Mouse (Mus musculus): Measurements from ENCODE around the gene Nmrk2. TPM values are rescaled to one million over a fixed set of nuclear protein-coding genes. Genes with fewer than 3 reads are reported as not detected.

Gene Nmrk2
- polyA plus RNA-seq, 1 experiment, result not detected

DNA sequence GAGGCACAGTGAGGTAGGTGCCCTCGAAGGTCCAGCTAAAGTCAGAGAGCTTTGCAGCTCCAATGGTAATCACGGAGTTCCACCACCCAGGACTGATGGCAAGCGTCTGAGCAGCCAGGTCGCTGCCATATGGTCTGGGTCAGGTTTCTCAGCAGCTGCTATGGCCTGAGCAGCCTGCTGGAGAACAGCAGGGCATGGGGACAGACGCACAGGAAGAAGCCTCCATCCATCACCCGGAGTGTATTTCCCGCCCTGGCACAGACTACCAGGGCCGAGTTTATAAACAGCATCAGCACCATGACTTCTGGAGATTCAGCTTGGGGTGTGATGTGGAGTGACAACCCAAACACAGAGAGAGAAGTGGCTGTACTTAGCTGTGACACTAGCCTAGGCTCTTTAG, 36.7 kb downstream of the Nmrk2 start:
- Histone ChIP-seq H3K4me1 (ENCODE audit: control insufficient read depth, insufficient read depth, low read length) (peaks cover 39% of the 10 kb centered on the region), H3K27ac (ENCODE audit: insufficient read depth, low read depth, low read length) (no peak overlapping the region), H3K4me3 (ENCODE audit: insufficient read depth, low read depth, low read length) (no peak overlapping the region)
- 81% methylated on average over 8 of the region's 8 CpGs for WGBS
- no peak for TF ChIP-seq POLR2A (IDR thresholded peaks at IDR 0.05; ENCODE audit: insufficient read depth, low read depth, low read length)
- TF ChIP-seq CTCF (IDR thresholded peaks at IDR 0.05; ENCODE audit: insufficient read depth, low read depth, low read length), result no peak

DNA sequence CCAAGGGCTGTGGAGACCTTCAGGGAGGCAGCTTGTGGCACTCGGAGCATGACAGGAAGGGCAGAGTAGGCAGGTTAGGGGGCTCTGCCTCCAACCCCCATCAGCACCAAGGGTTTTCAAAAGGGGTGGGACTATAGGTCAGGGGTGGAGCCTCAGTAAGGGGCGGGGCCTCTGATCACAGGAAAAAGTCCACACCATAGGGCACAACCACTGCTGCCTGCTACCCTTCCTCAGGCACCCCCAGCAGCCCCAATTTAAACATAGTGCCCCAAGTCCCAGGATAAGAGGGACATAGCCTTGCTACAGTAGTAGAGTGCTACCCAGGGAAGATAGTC, 39.6 kb downstream of the Nmrk2 start:
- H3K27ac ChIP-seq (ENCODE audit: insufficient read depth, low read depth, low read length), result no peak overlapping the region
- H3K4me1 ChIP-seq (ENCODE audit: control insufficient read depth, insufficient read depth, low read length), result peaks cover 32% of the 10 kb centered on the region; the same call in 1 of the 2 replicates
- no peak overlapping the region for H3K4me3 ChIP-seq (ENCODE audit: insufficient read depth, low read depth, low read length)
- 80% methylated on average over 2 of the region's 2 CpGs for WGBS
- no peak for TF ChIP-seq CTCF (IDR thresholded peaks at IDR 0.05; ENCODE audit: insufficient read depth, low read depth, low read length)
- no peak for TF ChIP-seq POLR2A (IDR thresholded peaks at IDR 0.05; ENCODE audit: insufficient read depth, low read depth, low read length)

DNA sequence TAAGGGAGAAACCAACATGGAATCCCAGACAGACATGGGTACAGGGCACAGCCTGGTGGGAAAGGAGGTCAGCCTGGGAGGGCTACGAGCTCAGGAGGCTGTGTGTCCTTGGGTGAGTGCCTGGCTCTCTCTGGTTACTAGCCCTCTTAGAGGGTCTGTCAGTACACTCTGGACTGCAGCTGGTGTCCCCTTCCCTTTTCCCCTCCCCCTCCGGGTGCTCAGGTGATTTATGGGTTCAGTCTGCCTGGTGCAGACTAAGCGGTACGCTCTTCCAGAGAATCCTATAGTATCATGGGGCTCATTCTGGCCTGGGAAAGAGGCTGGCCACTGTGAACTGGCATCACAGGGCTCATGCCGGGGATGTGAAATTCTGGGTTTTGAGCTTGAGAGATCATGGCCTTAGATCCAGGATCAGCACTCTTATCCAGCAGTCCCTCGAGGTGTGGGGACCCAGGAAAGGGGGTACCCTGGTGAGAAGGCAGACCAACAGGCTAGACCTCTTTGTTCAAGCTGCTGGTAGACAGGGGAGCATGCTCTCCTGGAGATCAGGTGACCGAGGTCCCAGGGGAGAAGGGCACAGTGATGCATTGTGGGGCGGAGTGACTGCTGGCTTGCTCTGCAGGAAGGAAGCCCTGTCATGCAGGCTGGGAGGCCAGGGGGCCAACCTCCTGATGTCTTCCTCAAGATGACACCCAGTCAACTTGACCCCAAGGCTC, 40.1 kb downstream of the Nmrk2 start:
- 88% methylated on average over 8 of the region's 8 CpGs for WGBS
- H3K4me3 ChIP-seq (ENCODE audit: insufficient read depth, low read depth, low read length), result no peak overlapping the region
- H3K4me1 ChIP-seq (ENCODE audit: control insufficient read depth, insufficient read depth, low read length), result peaks cover 29% of the 10 kb centered on the region; the same call in 1 of the 2 replicates
- H3K27ac ChIP-seq (ENCODE audit: insufficient read depth, low read depth, low read length), result no peak overlapping the region
- no peak for TF ChIP-seq CTCF (IDR thresholded peaks at IDR 0.05; ENCODE audit: insufficient read depth, low read depth, low read length)
- no peak for TF ChIP-seq POLR2A (IDR thresholded peaks at IDR 0.05; ENCODE audit: insufficient read depth, low read depth, low read length)

DNA sequence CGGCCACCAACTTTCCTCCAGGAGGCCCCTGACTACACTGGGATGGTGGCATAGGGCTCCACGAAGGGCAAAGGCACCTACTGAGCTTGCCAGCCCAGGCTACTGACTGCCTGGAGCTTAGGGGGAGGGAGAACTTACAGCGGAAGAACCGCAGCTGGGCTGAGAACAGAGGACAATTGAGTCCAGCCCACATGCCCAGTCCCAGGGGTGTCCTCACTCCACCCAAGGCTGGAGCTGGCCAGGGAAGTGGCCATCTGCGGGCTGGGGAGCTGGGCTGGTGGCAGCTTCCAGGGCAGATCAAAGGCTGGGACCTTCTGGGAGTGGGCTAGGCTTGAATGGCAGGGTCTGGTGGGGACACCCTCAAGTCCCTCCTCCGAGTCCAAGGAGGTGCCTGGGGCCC, 47.1 kb downstream of the Nmrk2 start:
- 66% methylated on average over 6 of the region's 6 CpGs for WGBS
- TF ChIP-seq POLR2A (IDR thresholded peaks at IDR 0.05; ENCODE audit: insufficient read depth, low read depth, low read length) (no peak), CTCF (IDR thresholded peaks at IDR 0.05; ENCODE audit: insufficient read depth, low read depth, low read length) (no peak)
- Histone ChIP-seq H3K4me3 (ENCODE audit: insufficient read depth, low read depth, low read length) (no peak overlapping the region), H3K4me1 (ENCODE audit: control insufficient read depth, insufficient read depth, low read length) (peaks cover 4% of the 10 kb centered on the region; the same call in 1 of the 2 replicates), H3K27ac (ENCODE audit: insufficient read depth, low read depth, low read length) (peak overlapping the region; percentile 8; the same call in 1 of the 2 replicates)

DNA sequence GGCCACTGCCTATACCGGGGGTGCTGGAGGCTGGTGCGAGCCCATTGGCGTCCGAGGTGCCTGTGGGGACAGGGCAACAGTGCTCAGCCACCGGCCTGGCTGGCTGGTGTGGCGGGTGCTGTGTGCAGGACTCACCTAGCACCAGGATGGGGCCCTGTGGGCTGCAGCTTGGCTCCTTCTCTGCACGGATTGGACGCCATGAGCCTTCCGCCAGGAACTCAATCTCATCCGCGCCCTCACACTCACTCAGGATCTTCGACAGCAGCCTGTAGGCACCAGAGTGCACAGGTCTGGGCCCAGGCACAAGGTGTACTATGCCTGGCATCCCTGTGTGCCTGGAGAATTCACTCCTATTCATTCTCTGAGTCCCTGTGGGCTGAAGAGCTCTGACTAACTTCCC, 47.5 kb downstream of the Nmrk2 start:
- Histone ChIP-seq H3K4me3 (ENCODE audit: insufficient read depth, low read depth, low read length) (no peak overlapping the region), H3K4me1 (ENCODE audit: control insufficient read depth, insufficient read depth, low read length) (peaks cover 4% of the 10 kb centered on the region; the same call in 1 of the 2 replicates), H3K27ac (ENCODE audit: insufficient read depth, low read depth, low read length) (0 out of 2 replicates have a peak overlapping the region, but pooled peaks have one; percentile 8)
- 87% methylated on average over 12 of the region's 12 CpGs for WGBS
- TF ChIP-seq CTCF (IDR thresholded peaks at IDR 0.05; ENCODE audit: insufficient read depth, low read depth, low read length) (no peak), POLR2A (IDR thresholded peaks at IDR 0.05; ENCODE audit: insufficient read depth, low read depth, low read length) (no peak)

DNA sequence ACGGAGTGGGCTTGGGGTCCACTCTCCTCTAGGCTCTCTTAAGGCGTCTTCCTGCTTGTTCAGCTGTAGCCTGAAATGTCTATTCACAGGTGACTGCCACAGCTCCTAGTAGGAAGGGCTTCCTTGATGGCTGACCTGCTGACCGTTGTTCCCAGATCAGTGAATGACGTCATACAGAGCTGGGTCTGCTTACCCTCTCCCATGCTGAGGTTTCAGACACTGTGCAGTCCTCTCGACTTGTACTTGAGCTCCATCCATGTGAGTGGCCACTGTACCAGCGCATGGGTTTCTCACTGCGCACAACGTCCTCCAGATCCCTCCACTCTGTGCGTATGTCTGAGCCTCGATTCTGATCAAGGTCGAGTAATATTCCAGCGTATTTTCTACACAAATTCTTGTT, 49.2 kb downstream of the Nmrk2 start:
- 72% methylated on average over 12 of the region's 12 CpGs for WGBS
- Histone ChIP-seq H3K27ac (ENCODE audit: insufficient read depth, low read depth, low read length) (no peak overlapping the region), H3K4me3 (ENCODE audit: insufficient read depth, low read depth, low read length) (no peak overlapping the region), H3K4me1 (ENCODE audit: control insufficient read depth, insufficient read depth, low read length) (peaks cover 4% of the 10 kb centered on the region; the same call in 1 of the 2 replicates)
- TF ChIP-seq CTCF (IDR thresholded peaks at IDR 0.05; ENCODE audit: insufficient read depth, low read depth, low read length) (no peak), POLR2A (IDR thresholded peaks at IDR 0.05; ENCODE audit: insufficient read depth, low read depth, low read length) (no peak)

DNA sequence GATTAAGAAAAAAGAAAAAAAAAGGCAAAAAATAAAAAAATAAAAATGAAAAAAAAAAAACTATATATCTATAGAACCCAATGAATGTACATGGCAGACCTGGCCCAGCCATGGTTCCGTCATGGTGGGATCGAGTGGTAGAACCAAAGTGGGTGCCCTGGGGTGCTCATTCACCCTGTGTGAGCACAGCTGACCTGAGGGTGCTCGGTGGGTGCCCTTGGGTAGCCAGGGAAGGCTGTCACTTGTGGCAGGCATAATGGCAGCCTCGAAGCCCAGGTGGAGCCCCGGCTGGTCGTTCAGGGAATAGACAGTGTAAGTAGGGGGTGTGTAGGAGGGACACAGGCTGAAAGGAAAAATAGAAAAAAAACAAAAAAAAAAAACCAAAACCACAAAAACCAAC, 50.6 kb downstream of the Nmrk2 start:
- Histone ChIP-seq H3K27ac (ENCODE audit: insufficient read depth, low read depth, low read length) (no peak overlapping the region), H3K4me3 (ENCODE audit: insufficient read depth, low read depth, low read length) (no peak overlapping the region), H3K4me1 (ENCODE audit: control insufficient read depth, insufficient read depth, low read length) (peaks cover 15% of the 10 kb centered on the region)
- no peak for TF ChIP-seq CTCF (IDR thresholded peaks at IDR 0.05; ENCODE audit: insufficient read depth, low read depth, low read length)
- no peak for TF ChIP-seq POLR2A (IDR thresholded peaks at IDR 0.05; ENCODE audit: insufficient read depth, low read depth, low read length)
- WGBS, result 50% methylated on average over 6 of the region's 6 CpGs

Other genes with a start within 250 kb of the Nmrk2 start
- gene Gng7, start 187.1 kb downstream of the Nmrk2 start, polyA plus RNA-seq (2012; ENCODE audit: insufficient read depth, insufficient read length, low replicate concordance, missing spikeins), result not detected in 2 replicates
- not detected in 2 replicates for gene Diras1, start 176.4 kb downstream of the Nmrk2 start, polyA plus RNA-seq (2012; ENCODE audit: insufficient read depth, insufficient read length, low replicate concordance, missing spikeins)
- gene Slc39a3, start 164.6 kb downstream of the Nmrk2 start, polyA plus RNA-seq (2012; ENCODE audit: insufficient read depth, insufficient read length, low replicate concordance, missing spikeins), result not detected in 2 replicates
- gene Sgta, start 141.9 kb downstream of the Nmrk2 start, polyA plus RNA-seq (2012; ENCODE audit: insufficient read depth, insufficient read length, low replicate concordance, missing spikeins), result not detected in 2 replicates
- not detected in 2 replicates for gene Thop1, start 132.0 kb downstream of the Nmrk2 start, polyA plus RNA-seq (2012; ENCODE audit: insufficient read depth, insufficient read length, low replicate concordance, missing spikeins)
- not detected in 2 replicates for gene Creb3l3, start 103.2 kb downstream of the Nmrk2 start, polyA plus RNA-seq (2012; ENCODE audit: insufficient read depth, insufficient read length, low replicate concordance, missing spikeins)
- not detected in 2 replicates for gene Map2k2, start 96.1 kb downstream of the Nmrk2 start, polyA plus RNA-seq (2012; ENCODE audit: insufficient read depth, insufficient read length, low replicate concordance, missing spikeins)
- 77.0 TPM in 1 of 2 replicates, not detected in the other for gene Zbtb7a, start 66.8 kb downstream of the Nmrk2 start, polyA plus RNA-seq (2012; ENCODE audit: insufficient read depth, insufficient read length, low replicate concordance, missing spikeins)
- gene Pias4, start 34.1 kb downstream of the Nmrk2 start, polyA plus RNA-seq (2012; ENCODE audit: insufficient read depth, insufficient read length, low replicate concordance, missing spikeins), result not detected in 2 replicates
- gene Eef2, start 25.4 kb downstream of the Nmrk2 start, polyA plus RNA-seq (2012; ENCODE audit: insufficient read depth, insufficient read length, low replicate concordance, missing spikeins), result 423 and 2,167 TPM in 2 replicates
- not detected in 2 replicates for gene Dapk3, start 19.0 kb downstream of the Nmrk2 start, polyA plus RNA-seq (2012; ENCODE audit: insufficient read depth, insufficient read length, low replicate concordance, missing spikeins)
- not detected in 2 replicates for gene 4930442H23Rik, start 18.2 kb downstream of the Nmrk2 start, polyA plus RNA-seq (2012; ENCODE audit: insufficient read depth, insufficient read length, low replicate concordance, missing spikeins)
- gene Atcay, start 28.8 kb upstream of the Nmrk2 start, polyA plus RNA-seq (2012; ENCODE audit: insufficient read depth, insufficient read length, low replicate concordance, missing spikeins), result not detected in 2 replicates
- not detected in 2 replicates for gene Zfr2, start 31.1 kb upstream of the Nmrk2 start, polyA plus RNA-seq (2012; ENCODE audit: insufficient read depth, insufficient read length, low replicate concordance, missing spikeins)
- not detected in 2 replicates for gene Matk, start 50.9 kb upstream of the Nmrk2 start, polyA plus RNA-seq (2012; ENCODE audit: insufficient read depth, insufficient read length, low replicate concordance, missing spikeins)
- gene Mrpl54, start 64.9 kb upstream of the Nmrk2 start, polyA plus RNA-seq (2012; ENCODE audit: insufficient read depth, insufficient read length, low replicate concordance, missing spikeins), result not detected in 2 replicates
- gene Apba3, start 64.9 kb upstream of the Nmrk2 start, polyA plus RNA-seq (2012; ENCODE audit: insufficient read depth, insufficient read length, low replicate concordance, missing spikeins), result not detected in 2 replicates
- not detected in 2 replicates for gene Tjp3, start 89.5 kb upstream of the Nmrk2 start, polyA plus RNA-seq (2012; ENCODE audit: insufficient read depth, insufficient read length, low replicate concordance, missing spikeins)
- gene Pip5k1c, start 90.9 kb upstream of the Nmrk2 start, polyA plus RNA-seq (2012; ENCODE audit: insufficient read depth, insufficient read length, low replicate concordance, missing spikeins), result 935 TPM in 1 of 2 replicates, not detected in the other
- gene Cactin, start 119.1 kb upstream of the Nmrk2 start, polyA plus RNA-seq (2012; ENCODE audit: insufficient read depth, insufficient read length, low replicate concordance, missing spikeins), result not detected in 2 replicates
- not detected in 2 replicates for gene Tbxa2r, start 126.7 kb upstream of the Nmrk2 start, polyA plus RNA-seq (2012; ENCODE audit: insufficient read depth, insufficient read length, low replicate concordance, missing spikeins)
- gene Gipc3, start 141.2 kb upstream of the Nmrk2 start, polyA plus RNA-seq (2012; ENCODE audit: insufficient read depth, insufficient read length, low replicate concordance, missing spikeins), result not detected in 2 replicates
- not detected in 2 replicates for gene Hmg20b, start 148.4 kb upstream of the Nmrk2 start, polyA plus RNA-seq (2012; ENCODE audit: insufficient read depth, insufficient read length, low replicate concordance, missing spikeins)
- not detected in 2 replicates for gene Mfsd12, start 155.4 kb upstream of the Nmrk2 start, polyA plus RNA-seq (2012; ENCODE audit: insufficient read depth, insufficient read length, low replicate concordance, missing spikeins)
- not detected in 2 replicates for gene 4930404N11Rik, start 163.8 kb upstream of the Nmrk2 start, polyA plus RNA-seq (2012; ENCODE audit: insufficient read depth, insufficient read length, low replicate concordance, missing spikeins)
- gene Fzr1, start 176.5 kb upstream of the Nmrk2 start, polyA plus RNA-seq (2012; ENCODE audit: insufficient read depth, insufficient read length, low replicate concordance, missing spikeins), result not detected in 2 replicates
- gene Dohh, start 182.4 kb upstream of the Nmrk2 start, polyA plus RNA-seq (2012; ENCODE audit: insufficient read depth, insufficient read length, low replicate concordance, missing spikeins), result not detected in 2 replicates
- gene Gm48551, start 182.4 kb upstream of the Nmrk2 start, polyA plus RNA-seq (2012; ENCODE audit: insufficient read depth, insufficient read length, low replicate concordance, missing spikeins), result not detected in 2 replicates
- not detected in 2 replicates for gene Gm48552, start 187.0 kb upstream of the Nmrk2 start, polyA plus RNA-seq (2012; ENCODE audit: insufficient read depth, insufficient read length, low replicate concordance, missing spikeins)
- gene Smim24, start 191.0 kb upstream of the Nmrk2 start, polyA plus RNA-seq (2012; ENCODE audit: insufficient read depth, insufficient read length, low replicate concordance, missing spikeins), result not detected in 2 replicates